Mouse (Mus musculus) c-Kit-negative CD71-positive TER-119-positive erythroid progenitor cells, embryonic 14.5 days (primary cell): ENCODE data around the gene Kdm5c.
"Not testable (repeated sequence)": the region's sequence is repeated elsewhere in the genome, so short reads cannot be mapped to it uniquely, and the experiment has no call there.

Source experiments
- DNase-seq: peaks from one replicate; pipeline ENCODE4 v3.0.0-alpha.2; 2013; ENCODE audit warnings: low read depth, low spot score

Kdm5c gene

GRCm38 (mm10) chrX:152232781-152233763, at the start of gene Kdm5c:
Gene Kdm5c (plus strand): TSS chrX:152233020.
- peak; percentile 98 for DNase-seq

GRCm38 (mm10) chrX:152187151-152187550, 45.7 kb upstream of the Kdm5c start:
- DNase-seq, result no peak

- DNase-seq, result no peak
These were observed 41.6 kb upstream of the Kdm5c start for GRCm38 (mm10) chrX:152191266-152191665.

GRCm38 (mm10) chrX:152197814-152198648, 34.8 kb upstream of the Kdm5c start:
- DNase-seq, result no peak

GRCm38 (mm10) chrX:152201737-152202421, 30.9 kb upstream of the Kdm5c start:
- no peak for DNase-seq

GRCm38 (mm10) chrX:152202422-152203103, 30.3 kb upstream of the Kdm5c start:
- no peak for DNase-seq

- no peak for DNase-seq
These were observed 29.6 kb upstream of the Kdm5c start for GRCm38 (mm10) chrX:152203247-152203646.

- DNase-seq, result no peak
These were observed 27.3 kb upstream of the Kdm5c start for GRCm38 (mm10) chrX:152205486-152205885.

GRCm38 (mm10) chrX:152214703-152215102, 18.1 kb upstream of the Kdm5c start:
- DNase-seq, result no peak

GRCm38 (mm10) chrX:152218529-152218928, 14.3 kb upstream of the Kdm5c start:
- DNase-seq, result no peak

GRCm38 (mm10) chrX:152221721-152222120, 11.1 kb upstream of the Kdm5c start:
- no peak for DNase-seq

- DNase-seq, result no peak
These were observed 10.6 kb upstream of the Kdm5c start for GRCm38 (mm10) chrX:152222226-152222625.

- DNase-seq, result no peak
These were observed 9.5 kb upstream of the Kdm5c start for GRCm38 (mm10) chrX:152223313-152223712.

- DNase-seq, result no peak
These were observed 8.5 kb upstream of the Kdm5c start for GRCm38 (mm10) chrX:152224280-152224679.

GRCm38 (mm10) chrX:152234125-152234524, 1.3 kb downstream of the Kdm5c start:
- DNase-seq, result no peak

- DNase-seq, result no peak
These were observed 2.9 kb downstream of the Kdm5c start for GRCm38 (mm10) chrX:152235758-152236157.

- DNase-seq, result not testable (repeated sequence)
These were observed 10.3 kb downstream of the Kdm5c start for GRCm38 (mm10) chrX:152243140-152243539.

- no peak for DNase-seq
These were observed 11.8 kb downstream of the Kdm5c start for GRCm38 (mm10) chrX:152244492-152245189.

GRCm38 (mm10) chrX:152271189-152271588, 38.4 kb downstream of the Kdm5c start:
- DNase-seq, result no peak

GRCm38 (mm10) chrX:152279384-152279783, 46.6 kb downstream of the Kdm5c start:
- DNase-seq, result no peak
